Mouse (Mus musculus): ENCODE measurements around the gene Fyco1. TPM values are rescaled to one million over a fixed set of nuclear protein-coding genes. Genes with fewer than 3 reads are reported as not detected.

The Fyco1 gene
- total and polyA plus RNA-seq, 2 experiments from 2014 or later, result 40.9 to 82.7 TPM

DNA sequence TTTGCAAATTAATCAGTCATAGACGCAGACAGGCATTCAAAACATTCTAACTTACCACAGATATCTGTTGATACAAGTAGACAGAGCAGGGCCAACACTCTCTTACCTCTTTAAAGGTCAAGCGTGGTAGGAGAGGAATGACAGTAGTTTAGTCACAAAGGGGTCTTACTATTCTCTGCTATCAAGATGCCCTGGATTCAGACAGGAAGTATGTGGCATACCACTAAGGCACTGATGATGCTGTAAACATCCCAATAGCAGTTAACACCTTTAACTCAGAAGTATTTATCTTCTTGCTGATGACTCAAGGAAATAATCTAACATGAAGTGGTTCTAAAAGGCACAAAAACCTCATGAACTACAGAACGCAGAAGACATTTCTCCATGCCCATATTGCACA, 15.8 kb downstream of the Fyco1 start:
- Histone ChIP-seq H3K4me2 (ENCODE audit: low read depth, low read length) (no peak overlapping the region), H3K27ac (ENCODE audit: low read depth) (no peak overlapping the region), H3K27me3 (ENCODE audit: control insufficient read depth, insufficient read depth, low read length) (no peaks in the 10 kb centered on the region), H3K36me3 (replicated peaks; ENCODE audit: control insufficient read depth, insufficient read depth, low read length) (peaks cover 91% of the 10 kb centered on the region), H3K4me3 (ENCODE audit: low read depth, low read length) (no peak overlapping the region), H3K4me1 (ENCODE audit: control insufficient read depth, insufficient read depth) (no peaks in the 10 kb centered on the region), H3K9me3 (replicated peaks; ENCODE audit: control insufficient read depth, low read length) (no peaks in the 10 kb centered on the region), H3K9ac (replicated peaks; ENCODE audit: low read depth, low read length) (no peak overlapping the region)
- TF ChIP-seq EP300 (IDR thresholded peaks at IDR 0.05; ENCODE audit: low read depth) (no peak), CTCF (IDR thresholded peaks at IDR 0.05; ENCODE audit: low read depth) (no peak)
- WGBS, result 72% methylated on average over 3 of the region's 3 CpGs
- ATAC-seq (ENCODE audit: insufficient read depth, low read depth) (no peak), DNase-seq (ENCODE audit: low spot score) (no peak)

DNA sequence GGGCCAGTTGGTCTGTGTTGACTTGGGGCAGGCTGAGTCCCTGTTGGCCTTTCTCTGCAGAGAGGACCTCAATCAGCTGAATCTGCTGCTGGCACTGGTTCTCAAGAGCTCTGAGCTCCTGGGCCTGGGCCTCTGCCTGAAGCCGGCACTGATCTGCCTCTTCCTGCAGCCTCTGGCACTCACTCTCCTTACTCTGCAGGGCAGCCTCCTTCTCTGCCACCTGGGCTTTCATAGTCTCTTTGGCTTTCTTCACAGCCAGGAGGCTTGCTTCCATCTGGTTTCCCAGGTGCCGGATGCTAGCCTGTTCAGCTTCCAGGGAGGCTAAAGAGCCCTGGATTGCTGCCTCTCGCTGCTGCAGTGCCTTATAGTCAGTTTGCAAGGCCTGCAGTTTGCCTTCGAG, 22.8 kb downstream of the Fyco1 start:
- H3K4me3 ChIP-seq (ENCODE audit: low read depth, low read length), result no peak overlapping the region
- H3K27ac ChIP-seq (ENCODE audit: low read depth), result no peak overlapping the region
- 86% methylated on average over 4 of the region's 4 CpGs for WGBS
- no peaks in the 10 kb centered on the region for H3K9me3 ChIP-seq (replicated peaks; ENCODE audit: control insufficient read depth, low read length)
- H3K4me2 ChIP-seq (ENCODE audit: low read depth, low read length), result no peak overlapping the region
- DNase-seq (ENCODE audit: low spot score) (no peak), ATAC-seq (ENCODE audit: insufficient read depth, low read depth) (no peak)
- peaks cover 95% of the 10 kb centered on the region for H3K36me3 ChIP-seq (replicated peaks; ENCODE audit: control insufficient read depth, insufficient read depth, low read length)
- H3K4me1 ChIP-seq (ENCODE audit: control insufficient read depth, insufficient read depth), result no peaks in the 10 kb centered on the region
- no peaks in the 10 kb centered on the region for H3K27me3 ChIP-seq (ENCODE audit: control insufficient read depth, insufficient read depth, low read length)
- TF ChIP-seq CTCF (IDR thresholded peaks at IDR 0.05; ENCODE audit: low read depth) (no peak), EP300 (IDR thresholded peaks at IDR 0.05; ENCODE audit: low read depth) (no peak)
- no peak overlapping the region for H3K9ac ChIP-seq (replicated peaks; ENCODE audit: low read depth, low read length)

DNA sequence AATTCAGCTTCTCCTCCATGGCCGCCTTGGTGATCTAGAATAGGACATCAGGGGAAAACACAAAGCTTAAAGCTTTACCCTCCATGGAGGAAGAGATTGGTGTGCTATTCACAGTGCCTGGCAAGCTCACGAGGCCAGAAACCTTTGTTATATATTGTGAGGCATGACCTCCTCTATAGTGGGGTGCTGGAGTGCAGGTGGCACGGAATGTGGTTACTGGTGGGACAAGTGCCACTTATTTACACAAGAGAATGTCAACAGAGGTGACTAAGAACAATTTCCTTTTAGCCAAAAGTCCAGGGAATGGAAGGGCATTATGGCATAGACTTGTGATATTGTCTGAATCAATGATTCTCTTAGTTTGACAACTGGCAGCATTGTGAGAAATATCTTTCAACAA, 25.1 kb downstream of the Fyco1 start:
- H3K36me3 ChIP-seq (replicated peaks; ENCODE audit: control insufficient read depth, insufficient read depth, low read length), result peaks cover 99% of the 10 kb centered on the region
- no peaks in the 10 kb centered on the region for H3K4me1 ChIP-seq (ENCODE audit: control insufficient read depth, insufficient read depth)
- H3K4me3 ChIP-seq (ENCODE audit: low read depth, low read length), result no peak overlapping the region
- H3K27ac ChIP-seq (ENCODE audit: low read depth), result no peak overlapping the region
- TF ChIP-seq EP300 (IDR thresholded peaks at IDR 0.05; ENCODE audit: low read depth) (no peak), CTCF (IDR thresholded peaks at IDR 0.05; ENCODE audit: low read depth) (no peak)
- 91% methylated on average over 3 of the region's 3 CpGs for WGBS
- DNase-seq (ENCODE audit: low spot score), result no peak
- no peak overlapping the region for H3K4me2 ChIP-seq (ENCODE audit: low read depth, low read length)
- H3K27me3 ChIP-seq (ENCODE audit: control insufficient read depth, insufficient read depth, low read length), result no peaks in the 10 kb centered on the region
- ATAC-seq (ENCODE audit: insufficient read depth, low read depth), result no peak
- no peaks in the 10 kb centered on the region for H3K9me3 ChIP-seq (replicated peaks; ENCODE audit: control insufficient read depth, low read length)
- H3K9ac ChIP-seq (replicated peaks; ENCODE audit: low read depth, low read length), result no peak overlapping the region

DNA sequence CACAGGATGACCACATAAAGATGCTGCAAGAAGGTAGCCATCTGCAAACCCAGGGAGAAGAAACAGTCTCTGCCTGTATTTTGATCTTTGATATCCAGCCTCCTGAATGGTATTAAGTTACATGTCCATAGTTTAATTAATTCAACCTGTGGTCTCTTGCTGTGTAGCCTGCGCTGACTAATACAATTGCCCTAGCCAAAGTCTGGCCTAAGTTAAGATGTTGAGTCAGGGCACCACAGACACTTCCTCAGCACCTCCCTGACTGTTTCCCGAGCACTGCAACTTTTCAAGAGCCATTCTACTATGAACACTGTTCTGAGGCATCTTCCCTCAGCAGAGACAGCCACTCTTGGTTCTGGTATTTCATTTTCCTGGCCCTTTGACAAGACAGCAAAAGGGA, 33.1 kb downstream of the Fyco1 start:
- WGBS, result 78% methylated on average over 2 of the region's 2 CpGs
- Histone ChIP-seq H3K9ac (replicated peaks; ENCODE audit: low read depth, low read length) (no peak overlapping the region), H3K4me1 (ENCODE audit: control insufficient read depth, insufficient read depth) (no peaks in the 10 kb centered on the region), H3K36me3 (replicated peaks; ENCODE audit: control insufficient read depth, insufficient read depth, low read length) (peaks cover 94% of the 10 kb centered on the region), H3K27ac (ENCODE audit: low read depth) (no peak overlapping the region), H3K4me3 (ENCODE audit: low read depth, low read length) (no peak overlapping the region), H3K27me3 (ENCODE audit: control insufficient read depth, insufficient read depth, low read length) (no peaks in the 10 kb centered on the region), H3K4me2 (ENCODE audit: low read depth, low read length) (no peak overlapping the region), H3K9me3 (replicated peaks; ENCODE audit: control insufficient read depth, low read length) (no peaks in the 10 kb centered on the region)
- TF ChIP-seq CTCF (IDR thresholded peaks at IDR 0.05; ENCODE audit: low read depth) (no peak), EP300 (IDR thresholded peaks at IDR 0.05; ENCODE audit: low read depth) (no peak)
- DNase-seq (ENCODE audit: low spot score) (no peak), ATAC-seq (ENCODE audit: insufficient read depth, low read depth) (no peak)

DNA sequence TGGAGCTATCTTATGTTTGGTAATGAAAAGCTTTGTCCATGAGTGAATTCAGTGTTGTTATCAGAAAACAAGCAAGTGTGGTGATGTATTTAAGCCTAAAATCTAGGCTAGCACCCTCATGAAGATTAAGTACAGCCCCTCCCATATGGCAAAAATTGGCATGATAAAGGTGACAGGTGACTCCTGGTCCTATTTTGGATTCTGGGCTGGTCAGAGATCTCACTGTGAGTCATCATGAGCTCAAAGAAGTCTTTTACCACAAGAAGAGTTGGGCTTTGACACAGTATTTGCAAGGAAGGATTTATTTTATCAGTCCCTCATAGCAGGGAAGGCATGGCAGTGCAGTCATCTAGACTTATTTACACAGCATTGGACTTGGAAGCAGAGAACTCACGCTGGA, 35.7 kb downstream of the Fyco1 start:
- H3K4me3 ChIP-seq (ENCODE audit: low read depth, low read length), result no peak overlapping the region
- WGBS, result 88% methylated on average over 1 of the region's 1 CpGs
- H3K9ac ChIP-seq (replicated peaks; ENCODE audit: low read depth, low read length), result no peak overlapping the region
- ATAC-seq (ENCODE audit: insufficient read depth, low read depth), result no peak
- H3K27me3 ChIP-seq (ENCODE audit: control insufficient read depth, insufficient read depth, low read length), result no peaks in the 10 kb centered on the region
- H3K4me1 ChIP-seq (ENCODE audit: control insufficient read depth, insufficient read depth), result no peaks in the 10 kb centered on the region
- TF ChIP-seq CTCF (IDR thresholded peaks at IDR 0.05; ENCODE audit: low read depth) (no peak), EP300 (IDR thresholded peaks at IDR 0.05; ENCODE audit: low read depth) (no peak)
- H3K36me3 ChIP-seq (replicated peaks; ENCODE audit: control insufficient read depth, insufficient read depth, low read length), result peaks cover 91% of the 10 kb centered on the region
- no peak for DNase-seq (ENCODE audit: low spot score)
- H3K27ac ChIP-seq (ENCODE audit: low read depth), result no peak overlapping the region
- no peak overlapping the region for H3K4me2 ChIP-seq (ENCODE audit: low read depth, low read length)
- H3K9me3 ChIP-seq (replicated peaks; ENCODE audit: control insufficient read depth, low read length), result no peaks in the 10 kb centered on the region

DNA sequence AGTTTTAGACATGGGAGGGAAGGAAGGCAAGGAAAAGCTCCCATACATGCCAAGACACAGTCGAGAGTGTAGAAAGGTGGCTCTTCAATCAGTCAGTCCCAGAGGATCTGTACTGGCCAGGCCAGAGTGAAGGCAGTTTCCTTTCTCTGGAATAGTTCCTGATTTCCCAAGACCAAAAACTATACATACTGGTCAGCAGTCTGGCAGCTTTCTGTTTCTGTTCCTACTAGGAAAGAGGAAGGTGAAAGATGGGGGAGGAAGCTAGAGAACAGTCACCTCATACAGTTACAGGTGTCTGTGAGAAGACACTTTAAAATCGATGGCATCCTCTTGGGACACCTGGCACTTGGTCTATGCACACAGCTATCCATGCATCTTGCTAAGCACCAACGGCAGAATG, 36.3 kb downstream of the Fyco1 start:
- no peaks in the 10 kb centered on the region for H3K4me1 ChIP-seq (ENCODE audit: control insufficient read depth, insufficient read depth)
- no peak overlapping the region for H3K4me3 ChIP-seq (ENCODE audit: low read depth, low read length)
- H3K27me3 ChIP-seq (ENCODE audit: control insufficient read depth, insufficient read depth, low read length), result no peaks in the 10 kb centered on the region
- H3K27ac ChIP-seq (ENCODE audit: low read depth), result no peak overlapping the region
- WGBS, result 71% methylated on average over 3 of the region's 3 CpGs
- no peaks in the 10 kb centered on the region for H3K9me3 ChIP-seq (replicated peaks; ENCODE audit: control insufficient read depth, low read length)
- no peak overlapping the region for H3K4me2 ChIP-seq (ENCODE audit: low read depth, low read length)
- no peak for TF ChIP-seq CTCF (IDR thresholded peaks at IDR 0.05; ENCODE audit: low read depth)
- TF ChIP-seq EP300 (IDR thresholded peaks at IDR 0.05; ENCODE audit: low read depth), result no peak
- ATAC-seq (ENCODE audit: insufficient read depth, low read depth) (no peak), DNase-seq (ENCODE audit: low spot score) (no peak)
- peaks cover 91% of the 10 kb centered on the region for H3K36me3 ChIP-seq (replicated peaks; ENCODE audit: control insufficient read depth, insufficient read depth, low read length)
- no peak overlapping the region for H3K9ac ChIP-seq (replicated peaks; ENCODE audit: low read depth, low read length)

Measured in heart, postnatal 0 days (tissue).